9 mouse cellular contexts compared by ENCODE assay signal in the genomic region with DNA sequence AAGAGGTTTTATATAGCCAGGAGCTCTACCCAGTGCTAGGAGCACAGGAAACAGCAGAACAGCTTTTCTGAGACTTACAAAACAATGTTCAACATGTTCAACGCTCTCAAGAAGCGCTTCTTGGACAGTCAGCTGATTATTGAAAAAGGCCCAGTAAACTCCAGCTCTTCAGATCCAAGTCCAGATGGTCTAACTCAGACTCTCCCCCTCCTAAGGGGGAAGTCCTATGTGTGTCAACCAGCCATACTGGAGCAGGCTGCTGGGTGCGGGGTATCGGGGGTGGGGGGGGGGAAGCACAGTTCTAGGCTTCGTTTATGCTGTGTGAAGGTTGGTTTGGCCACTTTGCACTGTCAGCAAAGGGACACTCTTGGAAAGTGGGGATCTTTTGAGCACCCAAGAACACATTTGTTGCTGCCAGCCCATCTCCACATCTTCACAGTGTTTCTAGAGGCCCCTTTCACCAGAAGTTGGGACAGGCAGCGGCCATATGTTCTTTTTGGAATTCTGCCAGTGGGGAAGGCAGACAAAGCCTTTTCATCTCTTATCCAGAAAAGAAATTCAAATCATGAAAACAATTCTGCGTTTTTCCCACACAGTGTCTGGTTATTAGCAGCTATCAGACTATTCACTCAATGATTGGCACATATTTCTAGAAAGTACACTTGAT.
DNase-seq lines count a peak whose midpoint lies in the region; ATAC-seq lines count a peak whose summit lies in the region.
"Had no signal": no experiment of that assay in that cellular context is flagged by ENCODE, and none has a peak within 500 bp of the region (broad histone marks: within the 10 kb centered on the region; RNA-seq: fewer than 3 reads in every experiment).

No protein-coding gene starts in this region.

- no peak overlapping the region for H3K4me2 ChIP-seq in hindbrain, embryonic 14.5 days (replicated peaks)
- H3K4me2 ChIP-seq in hindbrain, embryonic 12.5 days (replicated peaks), result no peak overlapping the region
- H3K4me2 ChIP-seq: limb, embryonic 13.5 days had no signal

- DNase-seq in hindbrain, embryonic 14.5 days (ENCODE audit: low spot score), result peak; percentile 46
- DNase-seq in right cerebral cortex, postnatal 10 days (ENCODE audit: low spot score in 2 of 2), result peak; percentile 47 to 53
- DNase-seq in right cerebral cortex, postnatal 4 days, result no peak
- DNase-seq in layer of hippocampus, adult 11-12 months (ENCODE audit: low spot score), result peak; percentile 9
- DNase-seq in telencephalon, adult 2 months (ENCODE audit: low read depth, low spot score), result peak; percentile 24
- no peak for DNase-seq in spleen, postnatal 10 days (ENCODE audit: low spot score in 2 of 2)
- DNase-seq: thymus, adult 18-20 months had no signal

- H3K4me3 ChIP-seq in hindbrain, embryonic 14.5 days (replicated peaks; ENCODE audit: low read length), result no peak overlapping the region
- H3K4me3 ChIP-seq in hindbrain, embryonic 12.5 days, result no peak overlapping the region
- H3K4me3 ChIP-seq: limb, embryonic 13.5 days had no signal

- no peak for ATAC-seq in hindbrain, embryonic 14.5 days (ENCODE audit: low FRiP score)
- no peak for ATAC-seq in hindbrain, embryonic 12.5 days (ENCODE audit: low FRiP score)

- H3K36me3 ChIP-seq in hindbrain, embryonic 14.5 days (replicated peaks; ENCODE audit: control insufficient read depth, insufficient read depth), result no peaks in the 10 kb centered on the region
- no peaks in the 10 kb centered on the region for H3K36me3 ChIP-seq in hindbrain, embryonic 12.5 days
- H3K36me3 ChIP-seq: limb, embryonic 13.5 days had no signal

- WGBS in hindbrain, embryonic 14.5 days, result 75% methylated on average over 7 of the region's 7 CpGs
- 78% methylated on average over 7 of the region's 7 CpGs for WGBS in hindbrain, embryonic 12.5 days

- no peak overlapping the region for H3K27ac ChIP-seq in hindbrain, embryonic 14.5 days
- H3K27ac ChIP-seq in hindbrain, embryonic 12.5 days, result no peak overlapping the region
- H3K27ac ChIP-seq: limb, embryonic 13.5 days had no signal

- no peaks in the 10 kb centered on the region for H3K27me3 ChIP-seq in hindbrain, embryonic 14.5 days (ENCODE audit: control insufficient read depth, insufficient read depth, low read length)
- H3K27me3 ChIP-seq in hindbrain, embryonic 12.5 days, result no peaks in the 10 kb centered on the region
- H3K27me3 ChIP-seq: limb, embryonic 13.5 days had no signal

- H3K9ac ChIP-seq in hindbrain, embryonic 14.5 days, result no peak overlapping the region
- H3K9ac ChIP-seq in hindbrain, embryonic 12.5 days, result no peak overlapping the region
- H3K9ac ChIP-seq: limb, embryonic 13.5 days had no signal

- no peaks in the 10 kb centered on the region for H3K9me3 ChIP-seq in hindbrain, embryonic 14.5 days (ENCODE audit: control insufficient read depth, low read length)
- H3K9me3 ChIP-seq in hindbrain, embryonic 12.5 days (replicated peaks), result no peaks in the 10 kb centered on the region
- H3K9me3 ChIP-seq: limb, embryonic 13.5 days had no signal

- H3K4me1 ChIP-seq in hindbrain, embryonic 14.5 days (replicated peaks; ENCODE audit: control insufficient read depth, insufficient read depth, low read length), result 0 out of 2 replicates have a peak, but pooled peaks cover 4% of the 10 kb centered on the region
- H3K4me1 ChIP-seq in hindbrain, embryonic 12.5 days, result peaks cover 3% of the 10 kb centered on the region; the same call in 1 of the 2 replicates

Comparison
In these comparisons a context has a peak if more than half of its experiments do, and no peak if none do; other contexts are left out.
1. DNase-seq: peak in hindbrain, embryonic 14.5 days (single experiment), right cerebral cortex, postnatal 10 days (2 of 2), layer of hippocampus, adult 11-12 months (single experiment) and telencephalon, adult 2 months (single experiment); none in right cerebral cortex, postnatal 4 days (single experiment) and spleen, postnatal 10 days (0 of 2).